Mouse (Mus musculus) neural tube, embryonic 15.5 days (tissue): Measurements from ENCODE around the gene Pde4b. TPM values are rescaled to one million over a fixed set of nuclear protein-coding genes. Genes with fewer than 3 reads are reported as not detected.

Experiments
- ATAC-seq: fragments of 200-750 bp; cut with Nextera tagmentation; 2 replicates; pipeline ENCODE4 v1.8.0; 2017; ENCODE audit warnings: mild to moderate bottlenecking, moderate TSS enrichment, moderate library complexity; ENCODE audit not compliant: low FRiP score
- H3K27ac ChIP-seq: fragments of 300-500 bp; sonication (generic); replicated peaks from 2 replicates; pipeline ENCODE4 v1.5.1; 2015; ENCODE audit warnings: mild to moderate bottlenecking, inconsistent platforms
- H3K27me3 ChIP-seq: fragments of 300-500 bp; sonication (generic); replicated peaks from 2 replicates; pipeline ENCODE4 v1.6.1; 2015; ENCODE audit warnings: inconsistent platforms
- H3K36me3 ChIP-seq: fragments of 300-500 bp; sonication (generic); 2 replicates; pipeline ENCODE4 v1.6.1; 2015; ENCODE audit warnings: inconsistent platforms
- H3K4me1 ChIP-seq: fragments of 300-500 bp; sonication (generic); 2 replicates; pipeline ENCODE4 v1.6.1; 2015; ENCODE audit warnings: inconsistent platforms
- H3K4me2 ChIP-seq: fragments of 300-500 bp; sonication (generic); 2 replicates; pipeline ENCODE4 v1.6.1; 2015; ENCODE audit warnings: inconsistent platforms, mild to moderate bottlenecking, moderate library complexity
- H3K4me3 ChIP-seq: fragments of 300-500 bp; sonication (generic); replicated peaks from 2 replicates; pipeline ENCODE4 v1.5.1; 2015; ENCODE audit warnings: mild to moderate bottlenecking, inconsistent platforms
- H3K9ac ChIP-seq: fragments of 300-500 bp; sonication (generic); replicated peaks from 2 replicates; pipeline ENCODE4 v1.6.1; 2015; ENCODE audit warnings: mild to moderate bottlenecking, inconsistent platforms
- H3K9me3 ChIP-seq: fragments of 300-500 bp; sonication (generic); replicated peaks from 2 replicates; pipeline ENCODE4 v1.6.1; 2016; ENCODE audit warnings: inconsistent platforms
- WGBS: fragments of 180-500 bp; shearing (Covaris S2); methylation state at CpG from one replicate; pipeline ENCODE4 v1.1.7; 2015; ENCODE audit warnings: mixed read lengths; 5-methylcytosine and 5-hydroxymethylcytosine counted together
- polyA plus RNA-seq: library from polyadenylated mRNA; unstranded; fragments of >200 nt; fragmentation: Nextera tagmentation; extraction: Ambion mirVana; gene quantifications from 2 replicates; pipeline ENCODE4 v1.2.1, GENCODE M21; 2015

Pde4b gene
- polyA plus RNA-seq, 1 experiment from 2014 or later = 40.9 TPM

DNA sequence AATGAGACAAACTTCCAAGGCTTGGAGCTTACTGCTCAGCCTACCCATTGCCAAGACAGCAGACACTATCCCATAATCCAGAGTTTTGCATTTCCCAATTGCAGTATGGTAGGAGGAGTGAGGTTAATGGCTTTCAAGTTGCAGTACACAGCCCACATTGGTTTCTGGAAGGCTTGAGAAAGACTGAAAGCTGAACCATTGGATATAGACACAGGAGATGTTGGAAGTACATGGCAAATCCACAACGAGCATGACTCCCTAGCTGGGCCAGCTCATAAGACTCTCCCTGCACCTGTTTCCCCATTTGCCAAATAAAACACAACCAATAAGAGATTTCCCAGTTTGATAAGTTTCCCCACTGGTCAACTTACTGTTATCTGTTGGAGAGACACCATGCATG is 450.9 kb downstream of the Pde4b start:
- Histone ChIP-seq H3K4me2 (no peak overlapping the region), H3K9ac (no peak overlapping the region), H3K27ac (no peak overlapping the region), H3K4me3 (no peak overlapping the region), H3K9me3 (no peaks in the 10 kb centered on the region), H3K36me3 (no peaks in the 10 kb centered on the region), H3K4me1 (no peaks in the 10 kb centered on the region), H3K27me3 (no peaks in the 10 kb centered on the region)
- WGBS = 95% methylated on average over 1 of the region's 1 CpGs
- no peak for ATAC-seq

DNA sequence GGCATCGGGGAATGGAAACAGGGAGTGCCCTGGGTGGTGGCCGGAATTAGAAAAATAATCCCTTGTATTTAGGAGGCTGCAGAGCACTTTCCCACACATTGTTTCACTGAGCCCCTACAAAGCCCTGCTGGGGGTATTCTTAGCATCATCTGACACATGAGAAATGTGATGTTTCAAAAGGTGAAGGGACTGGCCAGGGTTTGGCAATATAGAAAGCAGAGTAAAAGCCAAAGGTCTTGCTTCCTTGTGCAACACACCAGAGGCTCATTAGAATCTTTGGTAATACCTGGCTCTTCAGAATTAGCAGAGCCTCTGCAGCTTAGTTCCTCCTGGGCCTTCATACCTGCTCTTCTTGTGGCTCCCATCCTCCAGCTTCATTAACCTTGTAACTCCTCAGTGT is 451.4 kb downstream of the Pde4b start:
- H3K9me3 ChIP-seq = no peaks in the 10 kb centered on the region
- no peak overlapping the region for H3K4me3 ChIP-seq
- H3K27me3 ChIP-seq = no peaks in the 10 kb centered on the region
- no peaks in the 10 kb centered on the region for H3K36me3 ChIP-seq
- ATAC-seq = no peak
- H3K4me1 ChIP-seq = no peaks in the 10 kb centered on the region
- WGBS = 94% methylated on average over 2 of the region's 2 CpGs
- H3K9ac ChIP-seq = no peak overlapping the region
- no peak overlapping the region for H3K27ac ChIP-seq
- H3K4me2 ChIP-seq = no peak overlapping the region

DNA sequence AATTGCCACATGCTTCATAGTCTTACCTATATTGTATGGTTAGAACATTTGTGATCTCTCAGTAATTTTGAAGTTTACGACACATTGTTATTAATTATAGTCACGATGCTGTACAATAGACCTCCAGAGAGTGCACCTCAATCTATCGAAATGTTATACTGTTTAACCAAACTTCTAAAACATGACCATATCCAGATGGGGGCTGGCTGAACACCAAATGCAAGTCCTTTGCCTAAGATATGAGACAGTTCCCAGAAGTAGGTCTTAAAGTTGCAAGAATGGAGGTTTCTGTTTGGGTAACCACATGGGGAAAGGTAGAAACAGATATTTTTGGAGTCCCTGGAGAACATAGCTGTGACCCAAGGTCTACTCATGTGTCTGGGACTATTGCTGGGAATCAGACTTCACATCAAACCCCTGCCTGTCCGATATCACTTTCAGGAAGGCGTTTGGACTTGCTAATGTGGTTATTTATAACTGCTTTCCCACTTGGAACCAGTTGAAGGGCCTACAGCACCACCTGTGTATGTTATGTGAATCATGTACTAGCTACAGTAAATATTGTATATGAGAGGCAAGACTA is 452.3 kb downstream of the Pde4b start:
- Histone ChIP-seq H3K36me3 (no peaks in the 10 kb centered on the region), H3K4me2 (no peak overlapping the region), H3K9ac (no peak overlapping the region), H3K4me3 (no peak overlapping the region), H3K27ac (no peak overlapping the region), H3K9me3 (no peaks in the 10 kb centered on the region), H3K27me3 (no peaks in the 10 kb centered on the region), H3K4me1 (no peaks in the 10 kb centered on the region)
- WGBS = 87% methylated on average over 5 of the region's 5 CpGs
- no peak for ATAC-seq

DNA sequence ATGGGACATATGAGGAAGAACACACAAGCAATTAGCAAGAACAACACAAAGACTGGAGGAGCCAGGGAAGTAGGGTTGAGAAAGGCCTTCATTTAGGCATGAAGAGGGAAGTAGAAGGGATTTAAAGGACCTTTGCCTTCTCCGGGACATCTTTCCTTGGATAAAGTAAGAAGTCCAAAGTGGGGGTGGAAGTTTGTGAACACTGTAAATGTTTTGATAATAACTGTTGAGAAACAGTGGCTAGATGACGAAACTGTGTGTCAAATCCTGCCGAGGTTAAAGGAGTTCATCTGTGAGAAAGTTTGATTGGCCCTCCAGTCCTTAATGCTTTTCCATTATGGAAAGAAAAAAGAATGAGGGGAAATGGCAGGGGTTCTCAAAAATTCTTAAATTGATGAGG is 455.6 kb downstream of the Pde4b start:
- H3K4me3 ChIP-seq = no peak overlapping the region
- no peak overlapping the region for H3K27ac ChIP-seq
- no peak overlapping the region for H3K9ac ChIP-seq
- H3K36me3 ChIP-seq = no peaks in the 10 kb centered on the region
- no peaks in the 10 kb centered on the region for H3K4me1 ChIP-seq
- no peaks in the 10 kb centered on the region for H3K27me3 ChIP-seq
- H3K9me3 ChIP-seq = no peaks in the 10 kb centered on the region
- ATAC-seq = no peak
- WGBS = 93% methylated on average over 3 of the region's 3 CpGs
- H3K4me2 ChIP-seq = no peak overlapping the region

DNA sequence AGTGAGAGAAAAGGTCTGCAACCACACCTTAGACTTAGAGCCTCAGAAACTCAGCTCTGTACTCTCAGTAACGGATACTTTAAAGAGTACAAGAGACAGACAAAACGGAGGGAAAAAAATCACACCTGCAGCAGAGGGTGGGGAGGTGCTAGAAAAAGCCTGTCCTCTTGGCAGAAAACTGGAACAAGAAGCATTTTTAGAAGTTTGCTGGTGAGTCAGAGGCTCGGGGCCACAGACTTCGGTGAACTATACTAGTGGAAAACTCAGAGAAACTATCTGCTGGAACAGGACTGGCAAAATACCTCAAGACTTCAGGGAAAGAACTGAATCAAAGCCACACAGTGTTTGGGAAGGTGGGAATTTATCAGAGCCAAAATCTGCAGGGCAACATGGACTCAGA is 457.9 kb downstream of the Pde4b start:
- WGBS = 97% methylated on average over 4 of the region's 4 CpGs

DNA sequence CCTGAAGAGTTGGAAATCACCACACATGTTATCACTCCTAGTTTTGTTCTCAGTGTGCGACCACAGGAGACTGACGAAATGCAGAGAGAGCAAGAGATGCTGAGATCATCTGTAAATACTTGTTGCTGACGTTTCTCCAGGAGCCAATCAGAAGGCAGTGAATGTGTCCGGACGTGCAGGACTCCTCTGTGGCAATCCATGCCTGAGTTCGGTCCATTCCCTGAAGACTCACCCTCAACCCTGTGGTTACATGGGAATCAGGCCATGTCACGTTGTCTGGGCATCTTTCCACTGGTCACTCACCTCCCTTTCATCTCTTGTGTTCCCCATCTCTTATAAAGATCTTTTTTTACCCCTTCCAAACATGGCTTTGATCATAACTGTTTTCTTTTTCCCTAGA is 468.2 kb downstream of the Pde4b start:
- no peaks in the 10 kb centered on the region for H3K27me3 ChIP-seq
- no peaks in the 10 kb centered on the region for H3K9me3 ChIP-seq
- no peak overlapping the region for H3K4me2 ChIP-seq
- no peak overlapping the region for H3K9ac ChIP-seq
- H3K4me3 ChIP-seq = no peak overlapping the region
- no peak for ATAC-seq
- no peak overlapping the region for H3K27ac ChIP-seq
- 74% methylated on average over 7 of the region's 7 CpGs for WGBS
- H3K4me1 ChIP-seq = no peaks in the 10 kb centered on the region
- no peaks in the 10 kb centered on the region for H3K36me3 ChIP-seq

More for the DNA sequence above, 457.9 kb downstream of the Pde4b start:
- ATAC-seq = no peak
- H3K4me1 ChIP-seq = no peaks in the 10 kb centered on the region
- no peak overlapping the region for H3K27ac ChIP-seq
- H3K4me2 ChIP-seq = no peak overlapping the region
- H3K36me3 ChIP-seq = no peaks in the 10 kb centered on the region
- no peak overlapping the region for H3K9ac ChIP-seq
- H3K9me3 ChIP-seq = no peaks in the 10 kb centered on the region
- H3K4me3 ChIP-seq = no peak overlapping the region
- no peaks in the 10 kb centered on the region for H3K27me3 ChIP-seq

DNA sequence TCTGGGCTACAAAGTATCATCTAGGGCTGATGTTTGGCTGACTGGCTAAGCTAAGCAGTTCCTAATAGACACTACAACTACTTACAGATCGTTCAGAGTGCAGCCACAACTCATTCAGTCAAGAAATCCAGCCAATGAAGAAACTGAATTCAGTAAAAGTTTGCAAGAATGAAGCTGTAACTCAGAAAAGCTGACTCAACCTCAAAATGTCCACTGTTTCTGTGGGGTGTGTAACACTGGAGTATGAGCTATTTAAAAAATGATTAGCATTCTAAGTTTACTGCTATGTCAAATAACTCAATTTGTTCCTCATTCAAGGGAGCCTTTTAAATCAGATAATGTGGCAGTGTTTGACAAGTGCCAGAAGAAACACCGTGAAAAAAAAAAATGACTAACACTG is 469.7 kb downstream of the Pde4b start:
- WGBS = 69% methylated on average over 2 of the region's 2 CpGs
- H3K4me2 ChIP-seq = no peak overlapping the region

DNA sequence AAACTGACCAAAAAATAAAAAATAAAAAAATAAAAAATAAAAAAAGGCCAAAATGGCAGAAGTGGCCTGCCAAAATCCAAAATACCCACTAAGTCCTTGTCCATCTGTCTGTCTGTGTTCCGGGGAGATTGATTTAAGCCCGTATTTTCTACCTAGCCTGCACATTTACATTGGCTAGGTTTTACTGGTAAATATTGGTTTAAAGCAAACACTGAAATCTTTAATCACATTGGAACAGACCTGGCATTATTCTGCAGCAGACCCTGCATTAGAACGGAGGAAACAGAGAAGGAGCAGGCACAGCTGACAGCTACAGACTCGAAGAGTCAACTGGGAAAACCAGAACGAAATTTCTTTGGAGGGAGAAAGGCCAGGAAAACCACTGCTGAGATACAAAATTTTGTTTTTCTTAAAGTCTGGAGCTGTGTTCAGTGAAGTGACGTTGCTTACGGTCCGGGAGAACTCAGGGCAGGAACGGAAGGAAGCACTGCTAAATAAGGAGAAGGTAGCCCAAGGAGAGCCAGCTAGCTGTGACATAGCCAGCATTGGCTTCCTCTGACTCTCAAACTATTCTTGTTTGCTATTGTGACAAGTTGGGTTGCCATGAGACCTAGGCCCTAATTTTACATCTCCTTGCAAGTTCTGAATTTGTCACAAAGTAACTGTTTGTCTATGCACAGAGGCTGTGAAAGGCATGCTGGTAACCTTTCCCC is 470.3 kb downstream of the Pde4b start:
- no peaks in the 10 kb centered on the region for H3K36me3 ChIP-seq
- H3K27me3 ChIP-seq = no peaks in the 10 kb centered on the region
- WGBS = 81% methylated on average over 9 of the region's 9 CpGs
- H3K4me1 ChIP-seq = 0 out of 2 replicates have a peak, but pooled peaks cover 2% of the 10 kb centered on the region
- ATAC-seq = no peak
- no peak overlapping the region for H3K27ac ChIP-seq
- no peak overlapping the region for H3K4me2 ChIP-seq
- no peaks in the 10 kb centered on the region for H3K9me3 ChIP-seq
- no peak overlapping the region for H3K4me3 ChIP-seq
- H3K9ac ChIP-seq = no peak overlapping the region

More for the DNA sequence above, 469.7 kb downstream of the Pde4b start:
- no peaks in the 10 kb centered on the region for H3K9me3 ChIP-seq
- H3K9ac ChIP-seq = no peak overlapping the region
- no peaks in the 10 kb centered on the region for H3K27me3 ChIP-seq
- no peak overlapping the region for H3K4me3 ChIP-seq
- H3K27ac ChIP-seq = no peak overlapping the region
- ATAC-seq = no peak
- no peaks in the 10 kb centered on the region for H3K36me3 ChIP-seq
- 0 out of 2 replicates have a peak, but pooled peaks cover 2% of the 10 kb centered on the region for H3K4me1 ChIP-seq

DNA sequence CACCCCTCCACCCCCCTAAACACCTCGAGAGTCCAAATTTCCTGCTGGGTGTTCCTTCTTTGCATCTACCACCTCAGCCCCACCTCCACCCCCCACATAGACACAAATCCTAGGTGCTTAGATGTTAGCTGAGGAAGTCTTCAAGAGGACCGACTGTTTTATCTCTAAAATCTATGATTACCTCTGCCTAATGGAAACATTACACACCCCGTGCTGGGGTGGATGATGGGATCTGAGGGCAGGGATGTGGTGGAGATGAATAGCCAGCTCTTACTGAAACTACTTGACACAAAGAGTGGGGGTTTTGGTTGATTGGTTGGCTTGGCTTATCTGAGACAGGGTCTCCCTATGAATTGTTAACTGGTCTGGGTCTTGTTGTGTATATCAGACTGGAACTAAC is 471.0 kb downstream of the Pde4b start:
- Histone ChIP-seq H3K27ac (no peak overlapping the region), H3K9ac (no peak overlapping the region), H3K27me3 (no peaks in the 10 kb centered on the region), H3K9me3 (no peaks in the 10 kb centered on the region), H3K4me1 (0 out of 2 replicates have a peak, but pooled peaks cover 2% of the 10 kb centered on the region), H3K4me2 (no peak overlapping the region), H3K36me3 (no peaks in the 10 kb centered on the region), H3K4me3 (no peak overlapping the region)
- no peak for ATAC-seq
- WGBS = 68% methylated on average over 3 of the region's 3 CpGs

DNA sequence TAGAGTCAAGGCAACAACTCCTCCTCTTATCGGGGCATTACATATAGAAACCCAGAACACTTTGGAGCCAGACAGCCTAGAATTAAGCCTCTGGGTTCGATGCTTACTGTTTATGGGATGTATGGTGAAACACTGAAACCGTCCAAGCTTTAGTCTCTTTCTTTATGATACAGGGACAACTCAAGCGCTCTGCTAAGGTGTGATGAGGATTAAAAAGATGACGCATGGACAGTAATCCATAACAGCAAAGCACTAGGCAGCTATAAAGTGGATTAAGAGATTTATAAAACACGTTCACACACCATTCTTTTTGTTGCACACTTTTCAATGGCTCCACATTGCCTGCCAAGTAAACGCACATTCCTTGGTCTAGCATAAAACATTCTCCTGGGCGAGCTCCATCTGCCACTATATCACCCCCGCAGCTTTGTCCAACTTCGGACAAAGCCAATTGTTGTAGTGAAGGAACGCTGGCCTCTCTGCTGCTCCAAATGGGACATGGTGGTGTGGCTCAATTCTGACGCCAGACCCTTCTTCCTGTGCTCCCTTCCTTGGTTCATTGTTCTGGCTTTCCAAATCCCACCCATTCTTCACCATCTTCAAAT is 473.4 kb downstream of the Pde4b start:
- 62% methylated on average over 12 of the region's 12 CpGs for WGBS
- H3K9me3 ChIP-seq = no peaks in the 10 kb centered on the region
- H3K4me1 ChIP-seq = 0 out of 2 replicates have a peak, but pooled peaks cover 2% of the 10 kb centered on the region
- no peak for ATAC-seq
- no peaks in the 10 kb centered on the region for H3K27me3 ChIP-seq
- H3K27ac ChIP-seq = no peak overlapping the region
- H3K4me2 ChIP-seq = no peak overlapping the region
- no peaks in the 10 kb centered on the region for H3K36me3 ChIP-seq
- no peak overlapping the region for H3K9ac ChIP-seq
- H3K4me3 ChIP-seq = no peak overlapping the region

DNA sequence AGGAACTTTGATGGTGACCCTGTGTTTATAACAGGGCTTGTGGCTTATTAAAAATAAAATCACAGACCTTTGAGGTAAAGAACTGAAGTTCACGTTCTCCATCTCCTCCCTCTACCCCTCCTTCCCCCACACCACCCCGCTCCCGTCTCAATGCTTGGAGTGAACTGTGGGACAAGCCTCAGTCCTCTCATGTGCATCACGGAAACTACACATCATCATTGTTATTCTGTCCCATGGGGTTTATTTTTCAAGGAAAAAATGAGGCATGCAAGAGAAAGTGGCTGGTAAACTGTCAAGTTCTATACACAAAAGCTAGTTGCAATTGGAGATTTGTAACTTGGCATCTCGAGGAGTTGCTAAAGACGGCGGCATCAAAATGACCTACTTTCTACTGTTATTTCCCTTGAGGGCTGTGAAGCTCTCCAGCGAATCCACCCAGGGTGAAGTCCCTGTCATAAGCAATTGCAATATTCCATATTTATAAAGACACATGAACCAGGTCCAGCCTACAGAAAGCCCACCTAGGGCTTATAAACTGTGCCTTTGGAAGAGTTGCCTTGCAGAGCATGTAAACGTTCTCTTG is 476.0 kb downstream of the Pde4b start:
- Histone ChIP-seq H3K36me3 (no peaks in the 10 kb centered on the region), H3K4me1 (peaks cover 10% of the 10 kb centered on the region), H3K4me3 (no peak overlapping the region), H3K9ac (no peak overlapping the region), H3K27me3 (no peaks in the 10 kb centered on the region), H3K27ac (no peak overlapping the region), H3K9me3 (no peaks in the 10 kb centered on the region), H3K4me2 (no peak overlapping the region)
- ATAC-seq = no peak
- 79% methylated on average over 9 of the region's 9 CpGs for WGBS

DNA sequence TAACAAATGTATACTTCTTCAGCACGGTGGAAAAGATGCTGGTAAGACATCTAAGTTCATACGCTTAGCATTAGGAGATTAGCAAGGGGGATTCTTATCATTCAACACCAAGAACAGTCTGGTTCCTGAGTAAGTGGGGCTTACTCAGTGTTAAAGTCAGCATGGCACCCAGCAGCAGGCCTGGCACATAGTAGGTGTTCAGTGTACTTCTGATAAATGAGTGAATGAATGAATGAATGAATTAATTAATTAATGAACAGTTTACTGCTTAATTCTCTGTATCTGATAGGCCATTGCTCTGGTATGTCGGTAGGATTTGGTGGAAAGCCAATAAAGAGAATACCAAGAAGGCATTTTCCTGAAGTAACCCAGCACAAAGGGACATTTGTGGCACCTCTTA is 476.9 kb downstream of the Pde4b start:
- no peak overlapping the region for H3K4me2 ChIP-seq
- H3K9ac ChIP-seq = no peak overlapping the region
- WGBS = 93% methylated on average over 3 of the region's 3 CpGs
- ATAC-seq = no peak
- H3K4me1 ChIP-seq = peaks cover 19% of the 10 kb centered on the region
- no peaks in the 10 kb centered on the region for H3K36me3 ChIP-seq
- no peaks in the 10 kb centered on the region for H3K9me3 ChIP-seq
- no peaks in the 10 kb centered on the region for H3K27me3 ChIP-seq
- no peak overlapping the region for H3K4me3 ChIP-seq
- no peak overlapping the region for H3K27ac ChIP-seq
